Mouse (Mus musculus): Measurements from ENCODE around the gene Pnkd.
A peak's percentile ranks its signal among the peaks of the same experiment; 100 is the strongest.
"Not testable (repeated sequence)": the region's sequence is repeated elsewhere in the genome, so short reads cannot be mapped to it uniquely, and the experiment has no call there.

The Pnkd gene

GRCm38 (mm10) chr1:74297269-74297668 lies 12.5 kb downstream of the Pnkd start:
- DNase-seq (ENCODE audit: low spot score in 2 of 2): no peak

GRCm38 (mm10) chr1:74298157-74298750 lies 13.5 kb downstream of the Pnkd start:
- no peak for DNase-seq (ENCODE audit: low spot score in 2 of 2)

- no peak for DNase-seq (ENCODE audit: low spot score in 2 of 2)
Measured at GRCm38 (mm10) chr1:74298996-74299395, 14.3 kb downstream of the Pnkd start.

GRCm38 (mm10) chr1:74300347-74301110 lies 15.8 kb downstream of the Pnkd start:
- no peak for DNase-seq (ENCODE audit: low spot score in 2 of 2)

GRCm38 (mm10) chr1:74302229-74302628 lies 17.5 kb downstream of the Pnkd start:
- DNase-seq (ENCODE audit: low spot score in 2 of 2): no peak

- DNase-seq (ENCODE audit: low spot score in 2 of 2): no peak
Measured at GRCm38 (mm10) chr1:74302835-74303234, 18.1 kb downstream of the Pnkd start.

GRCm38 (mm10) chr1:74303509-74304338 lies 19.0 kb downstream of the Pnkd start:
- DNase-seq (ENCODE audit: low spot score in 2 of 2): peak in 1 of 2 experiments; percentile 59

- no peak for DNase-seq (ENCODE audit: low spot score in 2 of 2)
Measured at GRCm38 (mm10) chr1:74304339-74304790, 19.6 kb downstream of the Pnkd start.

- no peak for DNase-seq (ENCODE audit: low spot score in 2 of 2)
Measured at GRCm38 (mm10) chr1:74304946-74305345, 20.2 kb downstream of the Pnkd start.

GRCm38 (mm10) chr1:74305522-74305921 lies 20.8 kb downstream of the Pnkd start, which contains the start of gene Tmbim1:
Gene Tmbim1 (minus strand): TSS chr1:74305622.
- DNase-seq (ENCODE audit: low spot score in 2 of 2): no peak

- no peak for DNase-seq (ENCODE audit: low spot score in 2 of 2)
Measured at GRCm38 (mm10) chr1:74307146-74307545, 22.4 kb downstream of the Pnkd start.

GRCm38 (mm10) chr1:74308001-74308964 lies 23.6 kb downstream of the Pnkd start:
- no peak for DNase-seq (ENCODE audit: low spot score in 2 of 2)

- no peak for DNase-seq (ENCODE audit: low spot score in 2 of 2)
Measured at GRCm38 (mm10) chr1:74309767-74310166, 25.0 kb downstream of the Pnkd start.

GRCm38 (mm10) chr1:74313049-74313692 lies 28.4 kb downstream of the Pnkd start:
- DNase-seq (ENCODE audit: low spot score in 2 of 2): peak in 1 of 2 experiments; percentile 60

- DNase-seq (ENCODE audit: low spot score in 2 of 2): no peak
Measured at GRCm38 (mm10) chr1:74314796-74315195, 30.1 kb downstream of the Pnkd start.

- DNase-seq (ENCODE audit: low spot score in 2 of 2): no peak
Measured at GRCm38 (mm10) chr1:74316114-74316827, 31.5 kb downstream of the Pnkd start.

GRCm38 (mm10) chr1:74318711-74319110 lies 34.0 kb downstream of the Pnkd start:
- no peak for DNase-seq (ENCODE audit: low spot score in 2 of 2)

- DNase-seq (ENCODE audit: low spot score in 2 of 2): no peak
Measured at GRCm38 (mm10) chr1:74321396-74321795, 36.7 kb downstream of the Pnkd start.

- not testable (repeated sequence) for DNase-seq (ENCODE audit: low spot score in 2 of 2)
Measured at GRCm38 (mm10) chr1:74326916-74327315, 42.2 kb downstream of the Pnkd start.

- DNase-seq (ENCODE audit: low spot score in 2 of 2): no peak
Measured at GRCm38 (mm10) chr1:74329899-74330431, 45.2 kb downstream of the Pnkd start.

All from frontal cortex, postnatal 10 days (tissue).